Comparison of ENCODE assay signal across 8 mouse cellular contexts in genomic region chr3:135862804-135863203, GRCm38 (mm10). TPM values are rescaled to one million over a fixed set of nuclear protein-coding genes. Genes with fewer than 3 reads are reported as not detected.
DNase-seq lines count a peak whose midpoint lies in the region; ATAC-seq lines count a peak whose summit lies in the region.

No protein-coding gene starts in this region.

- no peaks in the 10 kb centered on the region for H3K27me3 ChIP-seq in hindbrain, embryonic 11.5 days (ENCODE audit: control insufficient read depth, insufficient read depth, low read length)
- H3K27me3 ChIP-seq in midbrain, embryonic 13.5 days, result no peaks in the 10 kb centered on the region

- WGBS in hindbrain, embryonic 11.5 days, result 58% methylated on average over 9 of the region's 9 CpGs
- 58% methylated on average over 9 of the region's 9 CpGs for WGBS in midbrain, embryonic 13.5 days

- H3K4me3 ChIP-seq in hindbrain, embryonic 11.5 days (ENCODE audit: low read depth, low read length), result no peak overlapping the region
- H3K4me3 ChIP-seq in midbrain, embryonic 13.5 days (replicated peaks), result no peak overlapping the region

- H3K36me3 ChIP-seq in hindbrain, embryonic 11.5 days (ENCODE audit: control insufficient read depth, insufficient read depth, low read length), result no peaks in the 10 kb centered on the region
- H3K36me3 ChIP-seq in midbrain, embryonic 13.5 days, result no peaks in the 10 kb centered on the region

- no peaks in the 10 kb centered on the region for H3K9me3 ChIP-seq in hindbrain, embryonic 11.5 days (ENCODE audit: control insufficient read depth, low read length)
- H3K9me3 ChIP-seq in midbrain, embryonic 13.5 days, result no peaks in the 10 kb centered on the region

- DNase-seq in CD4-positive, CD25-positive, alpha-beta regulatory T cell, adult 2 months (ENCODE audit: low read depth, low spot score), result peak; percentile 19
- DNase-seq in 416B (ENCODE audit: low read depth) (peak; percentile 32), MN1 (ENCODE audit: low spot score) (no peak)
- DNase-seq in cerebellum, postnatal 14 days, result peak; percentile 52 to 64
- peak; percentile 67 for DNase-seq in hindbrain, embryonic 11.5 days (ENCODE audit: low spot score)
- DNase-seq in layer of hippocampus, postnatal 14 days (ENCODE audit: low spot score in 2 of 2), result peak; percentile 36 to 57

- H3K4me1 ChIP-seq in hindbrain, embryonic 11.5 days (replicated peaks; ENCODE audit: control insufficient read depth, insufficient read depth, low read length), result no peaks in the 10 kb centered on the region
- no peaks in the 10 kb centered on the region for H3K4me1 ChIP-seq in midbrain, embryonic 13.5 days (replicated peaks)

- ATAC-seq in CD4-positive, CD25-positive, alpha-beta regulatory T cell, adult 4 months, result no peak
- 0 out of 2 replicates have a peak, but pooled peaks have one; percentile 56 for ATAC-seq in hindbrain, embryonic 11.5 days (ENCODE audit: low FRiP score)
- peak; percentile 68 for ATAC-seq in midbrain, embryonic 13.5 days

- no peak overlapping the region for H3K27ac ChIP-seq in hindbrain, embryonic 11.5 days (ENCODE audit: low read depth, low read length)
- no peak overlapping the region for H3K27ac ChIP-seq in midbrain, embryonic 13.5 days

- no peak overlapping the region for H3K9ac ChIP-seq in hindbrain, embryonic 11.5 days (ENCODE audit: low read depth, low read length)
- no peak overlapping the region for H3K9ac ChIP-seq in midbrain, embryonic 13.5 days (replicated peaks)

- no peak overlapping the region for H3K4me2 ChIP-seq in hindbrain, embryonic 11.5 days (replicated peaks; ENCODE audit: low read depth, low read length)
- no peak overlapping the region for H3K4me2 ChIP-seq in midbrain, embryonic 13.5 days (replicated peaks)

RNA-seq across cellular contexts. Expression of gene Slc39a8, which starts 37.7 kb away (rescaled TPM):
- 1 to 10 TPM in 1 of 2 experiments, under 1 TPM in 1; 0.54 to 1.4 TPM for polyA plus RNA-seq in CD4-positive, CD25-positive, alpha-beta regulatory T cell, adult 4 months (2017; shearing (Covaris generic))
- polyA plus RNA-seq in hindbrain, embryonic 11.5 days (2014; fragmentation: Nextera tagmentation; extraction: Ambion mirVana), result 23.0 and 23.3 TPM in 2 replicates
- 1 to 10 TPM; 5.9 to 6.2 TPM for total RNA-seq in layer of hippocampus, postnatal 14 days (2021)
- 7.6 and 8.3 TPM in 2 replicates for polyA plus RNA-seq in midbrain, embryonic 13.5 days (2015; fragmentation: Nextera tagmentation; extraction: Ambion mirVana)
